Mouse (Mus musculus): ENCODE measurements around the gene Col4a2. TPM values are rescaled to one million over a fixed set of nuclear protein-coding genes. Genes with fewer than 3 reads are reported as not detected.

The Col4a2 gene
- polyA plus RNA-seq, 1 experiment, result 29.8 TPM

DNA sequence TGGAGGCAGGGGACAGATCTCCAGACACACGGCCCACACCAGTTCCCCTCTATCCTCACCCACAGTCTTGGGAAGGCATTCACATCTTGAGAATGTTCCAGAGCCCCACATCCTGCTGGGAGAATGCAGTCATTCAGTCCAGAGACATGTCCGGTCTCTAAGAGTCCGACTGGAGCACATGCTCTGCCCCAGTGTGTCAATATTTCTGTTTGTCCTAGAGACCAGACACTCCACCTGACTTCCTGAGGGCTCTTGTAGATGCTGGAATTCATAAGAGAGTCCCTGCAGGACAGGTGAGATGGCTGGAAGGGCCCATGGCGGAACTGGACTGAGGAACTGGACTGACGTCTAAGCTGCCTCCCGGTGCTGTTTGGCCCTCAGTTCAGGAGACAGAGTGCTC lies 38.8 kb downstream of the Col4a2 start:
- 71% methylated on average over 6 of the region's 6 CpGs for WGBS
- DNase-seq (ENCODE audit: low read depth, low spot score), result no peak

DNA sequence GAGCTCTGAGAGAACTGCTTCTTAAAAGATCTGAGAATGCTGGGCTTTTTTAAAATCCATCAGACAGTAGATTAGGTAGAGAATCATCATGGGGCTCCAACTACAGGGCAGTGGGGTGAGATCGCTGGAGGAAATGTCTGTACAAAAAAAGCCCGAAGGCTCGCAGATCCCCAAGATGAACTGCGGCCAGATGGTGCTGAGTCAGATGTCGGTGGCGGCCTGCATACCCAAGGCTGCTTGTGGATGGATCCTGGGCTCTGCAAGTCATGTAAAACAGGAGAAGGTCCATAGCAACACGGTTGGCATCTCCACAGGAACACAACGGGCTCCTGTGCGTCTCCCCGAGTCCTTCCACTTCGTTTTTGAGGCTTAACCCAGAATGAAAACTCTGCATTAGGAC lies 39.9 kb downstream of the Col4a2 start:
- WGBS, result 47% methylated on average over 11 of the region's 11 CpGs
- DNase-seq (ENCODE audit: low read depth, low spot score), result no peak

DNA sequence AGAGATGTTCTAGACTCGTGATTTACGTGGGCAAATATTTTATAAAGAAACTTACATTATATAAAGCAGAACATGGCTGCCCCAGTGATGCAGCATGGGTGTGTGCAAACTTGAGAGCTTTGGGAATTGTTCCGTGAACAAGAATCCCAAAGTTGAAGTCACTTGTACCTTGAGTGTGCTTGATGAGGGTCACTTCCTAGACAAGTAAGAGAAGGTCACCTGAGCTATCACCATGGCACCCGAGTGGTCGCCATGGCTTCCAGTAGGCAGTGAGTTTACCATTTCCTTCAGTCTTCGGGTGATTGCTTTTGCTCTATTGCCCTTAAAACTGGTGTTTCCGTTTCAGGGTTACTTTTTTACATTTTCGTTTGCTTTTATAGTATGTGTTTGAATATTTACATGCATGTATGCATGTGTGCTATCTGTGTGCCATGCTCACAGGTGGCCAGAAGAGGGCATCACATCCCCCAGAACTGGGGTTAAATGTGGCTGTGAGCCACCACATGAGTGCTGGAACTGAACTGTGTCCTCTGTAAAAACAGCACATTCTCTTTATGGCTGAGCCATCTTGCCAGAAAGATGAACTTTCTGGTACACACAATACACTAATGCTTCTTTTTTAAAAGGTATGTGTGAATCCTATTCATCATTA lies 42.3 kb downstream of the Col4a2 start:
- 81% methylated on average over 8 of the region's 8 CpGs for WGBS
- no peak for DNase-seq (ENCODE audit: low read depth, low spot score)

- WGBS, result 69% methylated on average over 3 of the region's 3 CpGs
- no peak for DNase-seq (ENCODE audit: low read depth, low spot score)
Observed at GRCm38 (mm10) chr8:11355900-11356299, 43.3 kb downstream of the Col4a2 start.

DNA sequence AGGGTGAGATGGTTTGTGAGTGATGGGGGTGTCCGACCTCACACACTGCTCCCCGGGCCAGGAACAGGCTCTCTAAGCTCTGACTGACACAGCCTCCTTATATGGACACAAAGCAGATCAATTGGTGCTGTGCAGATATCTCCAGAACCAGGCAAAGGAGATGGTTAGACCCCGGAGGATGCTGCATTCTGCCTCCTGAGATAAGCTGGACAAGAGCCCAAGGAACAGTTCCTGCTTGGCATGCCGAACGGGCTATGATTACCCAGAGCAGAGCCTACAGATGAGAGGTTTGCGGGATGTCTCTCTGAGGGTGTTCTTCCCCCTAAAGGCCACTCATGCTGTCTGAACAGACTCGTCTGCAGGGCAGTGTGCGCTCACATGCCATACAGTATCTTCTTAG lies 44.2 kb downstream of the Col4a2 start:
- DNase-seq (ENCODE audit: low read depth, low spot score), result no peak
- 62% methylated on average over 8 of the region's 8 CpGs for WGBS

GRCm38 (mm10) chr8:11357921-11358436 lies 45.4 kb downstream of the Col4a2 start:
- whole genome bisulfite sequencing, result 44% methylated on average over 7 of the region's 7 CpGs
- DNase-seq (ENCODE audit: low read depth, low spot score), result no peak

DNA sequence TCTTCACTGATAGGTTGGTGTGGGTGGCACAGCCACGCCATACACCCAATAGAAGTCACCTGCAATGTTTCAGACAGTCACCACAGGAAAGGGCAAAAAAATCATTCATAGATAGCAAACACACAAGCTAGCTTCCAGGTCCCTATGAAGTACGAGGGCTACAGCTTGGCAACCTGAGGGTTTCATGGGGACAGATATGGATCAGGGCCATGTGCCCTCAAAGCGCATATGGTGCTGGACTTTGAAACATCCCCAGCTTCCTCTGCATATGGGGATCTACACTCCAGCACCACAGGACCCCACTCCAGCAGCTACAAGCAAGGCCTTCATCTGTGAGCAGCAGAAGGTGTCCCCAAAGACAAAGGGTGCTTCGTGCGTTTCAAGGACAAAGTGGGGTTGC lies 47.2 kb downstream of the Col4a2 start:
- DNase-seq (ENCODE audit: low read depth, low spot score), result no peak
- 84% methylated on average over 5 of the region's 5 CpGs for WGBS

GRCm38 (mm10) chr8:11361546-11362277 lies 49.1 kb downstream of the Col4a2 start:
- no peak for DNase-seq (ENCODE audit: low read depth, low spot score)
- WGBS, result 56% methylated on average over 9 of the region's 9 CpGs

DNA sequence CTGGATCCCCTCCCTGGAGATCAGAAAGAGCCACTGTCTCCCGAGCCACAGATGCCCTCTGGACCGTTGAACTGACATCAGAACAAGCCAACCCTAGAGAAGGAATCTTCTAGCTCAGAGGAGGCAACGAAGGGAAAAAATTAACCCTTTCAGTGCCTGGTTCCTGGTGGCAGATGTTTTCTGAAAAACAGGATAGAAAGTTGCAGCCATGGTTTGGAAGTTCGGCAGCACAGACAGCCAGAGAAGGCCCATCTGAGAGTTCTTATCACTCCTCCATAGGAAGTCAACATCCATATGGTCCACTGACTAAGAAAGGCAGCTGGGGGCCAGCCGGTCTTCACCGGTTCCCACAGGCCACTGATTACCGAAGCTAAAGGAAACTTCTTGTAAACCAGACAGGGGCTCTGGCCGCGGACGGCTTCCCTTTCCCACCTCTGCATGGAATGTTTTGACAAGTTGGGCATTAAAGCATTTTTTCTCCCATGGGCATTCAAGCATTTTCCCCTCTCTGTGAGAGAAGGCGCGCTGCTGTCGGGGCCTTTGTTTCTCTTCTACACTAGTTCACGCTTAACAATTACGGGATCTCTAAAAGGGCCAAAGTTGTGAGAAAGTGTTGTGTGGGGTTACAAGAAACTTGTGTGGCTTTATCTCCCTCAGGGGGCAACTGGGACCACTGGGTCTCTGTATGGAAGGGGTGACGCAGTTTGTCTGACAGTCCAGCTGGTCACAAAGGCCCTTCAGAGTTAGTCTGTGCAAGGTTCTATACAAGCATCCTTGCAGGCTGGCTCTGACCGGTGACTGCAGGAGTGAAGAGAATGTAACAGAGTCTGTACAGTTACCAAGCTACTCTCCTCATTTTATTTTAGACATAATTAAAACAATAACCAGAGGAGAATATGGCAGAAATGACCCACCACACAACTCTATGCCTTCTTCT lies 49.9 kb downstream of the Col4a2 start:
- WGBS, result 59% methylated on average over 17 of the region's 17 CpGs

DNA sequence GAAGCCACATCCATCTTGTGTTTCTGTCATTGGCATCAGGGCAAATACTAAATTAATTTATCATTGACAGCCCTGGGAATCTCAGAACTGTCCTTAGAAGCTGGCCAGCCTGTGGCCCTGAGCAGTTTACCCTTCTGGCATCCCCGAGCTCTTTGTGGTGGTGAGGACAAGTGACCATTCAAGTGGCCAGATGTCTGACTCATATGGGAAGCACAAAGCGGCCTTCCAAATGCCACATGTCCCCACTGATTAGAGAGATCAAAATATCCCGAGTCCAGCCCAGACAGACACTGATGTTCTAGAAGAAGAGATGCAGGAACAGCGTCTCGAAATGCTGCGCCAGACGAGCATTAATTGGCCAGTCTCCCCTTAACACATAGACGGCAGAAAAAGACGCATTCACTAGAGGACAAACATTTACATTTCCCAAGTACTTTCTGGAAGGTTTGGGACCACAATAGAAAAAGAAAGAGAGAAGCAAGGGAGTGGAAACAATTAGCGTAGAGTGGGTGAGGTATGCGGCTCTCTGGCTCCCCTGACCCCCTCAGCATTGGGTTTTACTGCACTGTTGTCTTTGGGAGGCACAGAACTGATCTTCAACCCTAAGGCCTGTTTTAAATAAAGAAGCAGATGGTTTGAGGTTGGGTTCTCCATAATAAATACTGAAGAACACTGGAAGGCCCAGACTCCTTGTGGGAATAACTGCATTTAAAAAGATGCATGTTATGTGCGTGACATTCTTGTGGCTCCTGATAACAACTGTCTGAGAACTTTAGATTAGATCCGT lies 50.9 kb downstream of the Col4a2 start:
- 65% methylated on average over 13 of the region's 13 CpGs for WGBS
- no peak for DNase-seq (ENCODE audit: low read depth, low spot score)

More for the DNA sequence above, 49.9 kb downstream of the Col4a2 start:
- DNase-seq (ENCODE audit: low read depth, low spot score), result no peak

GRCm38 (mm10) chr8:11366251-11366650 lies 53.6 kb downstream of the Col4a2 start:
- WGBS, result 63% methylated on average over 5 of the region's 5 CpGs
- no peak for DNase-seq (ENCODE audit: low read depth, low spot score)

- DNase-seq (ENCODE audit: low read depth, low spot score), result no peak
- 65% methylated on average over 4 of the region's 4 CpGs for WGBS
Observed at GRCm38 (mm10) chr8:11366741-11367140, 54.1 kb downstream of the Col4a2 start.

- no peak for DNase-seq (ENCODE audit: low read depth, low spot score)
- 69% methylated on average over 5 of the region's 5 CpGs for WGBS
Observed at GRCm38 (mm10) chr8:11367670-11368069, 55.1 kb downstream of the Col4a2 start.

- DNase-seq (ENCODE audit: low read depth, low spot score), result no peak
Observed at GRCm38 (mm10) chr8:11369526-11370203, 57.1 kb downstream of the Col4a2 start.

GRCm38 (mm10) chr8:11371347-11371746 lies 58.7 kb downstream of the Col4a2 start:
- WGBS, result 71% methylated on average over 10 of the region's 10 CpGs
- no peak for DNase-seq (ENCODE audit: low read depth, low spot score)

More at GRCm38 (mm10) chr8:11369526-11370203, 57.1 kb downstream of the Col4a2 start:
- 60% methylated on average over 19 of the region's 19 CpGs for WGBS

DNA sequence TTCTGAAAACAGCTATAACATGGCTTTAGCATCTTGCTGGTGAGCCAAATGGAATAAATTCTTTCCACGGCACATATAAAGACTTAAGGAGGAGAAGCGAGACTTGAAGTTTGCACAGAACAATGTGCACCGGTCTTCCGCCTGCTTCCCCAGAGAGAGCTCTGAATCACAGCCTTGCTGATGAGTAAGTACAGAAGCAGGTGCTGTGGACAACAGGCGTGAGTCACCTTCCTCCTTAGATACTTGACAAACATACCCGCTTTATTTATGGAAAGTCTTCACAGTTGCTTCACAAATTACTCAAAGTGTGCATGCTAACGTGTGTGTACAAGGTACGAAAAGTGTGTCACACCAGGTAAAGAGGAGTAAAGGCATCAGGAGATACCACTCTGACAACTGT lies 59.5 kb downstream of the Col4a2 start:
- WGBS, result 62% methylated on average over 8 of the region's 8 CpGs
- DNase-seq (ENCODE audit: low read depth, low spot score), result no peak

DNA sequence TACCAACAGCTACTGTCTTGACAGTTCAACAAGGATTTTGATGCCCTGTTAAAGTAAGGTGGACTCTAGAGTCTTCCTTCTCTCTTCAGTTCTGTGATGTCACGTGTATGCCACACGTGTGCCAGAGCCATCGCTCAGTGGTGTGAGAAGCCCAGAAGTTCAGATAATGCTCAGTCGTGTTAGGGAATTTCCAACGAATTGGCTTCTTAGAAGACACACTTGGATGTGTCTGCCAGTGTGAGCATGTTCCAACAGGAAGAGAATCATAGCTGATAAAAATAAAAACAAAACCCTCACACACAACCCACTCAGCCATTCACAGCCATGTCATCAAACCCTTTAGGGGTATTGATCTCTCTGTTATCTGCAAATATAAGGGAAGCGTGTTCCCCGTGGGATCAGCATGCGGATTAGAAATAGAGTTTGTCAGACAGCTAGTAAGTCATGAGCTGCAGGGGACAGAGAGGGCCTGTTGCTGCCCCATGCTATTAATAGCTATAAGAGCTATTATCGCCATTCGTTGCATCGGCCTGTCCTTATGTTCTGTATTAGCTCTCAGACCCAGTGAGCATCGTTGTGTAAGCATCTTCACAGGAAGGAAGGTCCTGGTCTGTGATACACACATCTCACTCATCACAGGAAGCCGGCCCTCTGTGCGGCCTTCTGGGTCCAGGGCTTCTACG lies 61.2 kb downstream of the Col4a2 start:
- DNase-seq (ENCODE audit: low read depth, low spot score), result no peak
- 80% methylated on average over 15 of the region's 15 CpGs for WGBS

Measured in large intestine, adult 2 months (tissue).